Mouse (Mus musculus) liver, adult (tissue): ENCODE results near the gene Tmem204.

Experiments
- GATA4 ChIP-seq: IDR thresholded peaks from 2 replicates; pipeline ENCODE4 v1.6.1; 2014; ENCODE audit warnings: mild to moderate bottlenecking, low read length; ENCODE audit not compliant: insufficient replicate concordance

Tmem204 gene

GRCm38 (mm10) chr17:25065189-25065588 is 18.2 kb downstream of the Tmem204 start:
- TF ChIP-seq GATA4, result no peak

DNA sequence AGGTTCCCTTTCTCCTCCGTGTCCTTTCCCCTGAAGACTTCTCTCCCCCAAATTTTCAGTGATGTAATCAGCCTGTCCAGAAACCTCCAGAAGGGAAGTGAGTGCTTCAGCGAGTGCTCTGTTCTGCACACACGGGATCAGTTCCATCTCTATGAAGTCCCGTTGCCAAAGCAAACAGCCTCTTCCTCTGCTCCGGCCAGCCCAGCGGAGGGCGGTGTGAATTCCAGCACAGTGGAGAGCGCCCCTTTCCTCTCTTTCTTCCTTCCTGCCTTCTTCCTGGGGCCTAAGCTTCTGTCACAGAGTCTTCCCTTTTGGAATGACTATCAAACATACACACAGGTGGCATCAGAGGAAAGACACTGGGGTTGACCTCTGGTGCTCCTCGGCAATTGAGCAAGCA is 19.0 kb downstream of the Tmem204 start:
- TF ChIP-seq GATA4, result peak; percentile 76; the same call in 1 of the 2 replicates

GRCm38 (mm10) chr17:25063872-25064271 is 19.5 kb downstream of the Tmem204 start:
- TF ChIP-seq GATA4, result 0 out of 2 replicates have a peak, but pooled peaks have one; percentile 29

DNA sequence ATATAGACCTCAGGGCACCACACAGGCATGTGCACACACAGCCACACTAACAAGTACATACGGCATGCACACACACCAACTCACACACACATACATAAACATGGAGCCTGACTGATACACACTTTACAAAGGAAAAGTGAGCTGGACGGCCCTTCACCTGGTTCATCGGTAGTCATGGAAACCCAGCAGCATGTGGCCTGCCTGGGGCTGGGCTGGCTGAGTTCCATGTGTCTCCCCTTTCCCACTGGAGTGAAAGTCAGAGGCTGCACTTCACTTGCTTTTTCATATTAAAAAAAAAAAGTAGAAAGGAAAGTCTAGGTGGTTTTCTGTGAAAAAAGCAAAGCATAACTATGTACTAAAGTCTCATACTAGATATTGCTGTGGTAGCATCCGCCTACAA is 20.1 kb downstream of the Tmem204 start:
- TF ChIP-seq GATA4, result no peak

GRCm38 (mm10) chr17:25057041-25057440 is 26.4 kb downstream of the Tmem204 start:
- no peak for TF ChIP-seq GATA4

GRCm38 (mm10) chr17:25053274-25053673 is 30.1 kb downstream of the Tmem204 start:
- TF ChIP-seq GATA4, result no peak

DNA sequence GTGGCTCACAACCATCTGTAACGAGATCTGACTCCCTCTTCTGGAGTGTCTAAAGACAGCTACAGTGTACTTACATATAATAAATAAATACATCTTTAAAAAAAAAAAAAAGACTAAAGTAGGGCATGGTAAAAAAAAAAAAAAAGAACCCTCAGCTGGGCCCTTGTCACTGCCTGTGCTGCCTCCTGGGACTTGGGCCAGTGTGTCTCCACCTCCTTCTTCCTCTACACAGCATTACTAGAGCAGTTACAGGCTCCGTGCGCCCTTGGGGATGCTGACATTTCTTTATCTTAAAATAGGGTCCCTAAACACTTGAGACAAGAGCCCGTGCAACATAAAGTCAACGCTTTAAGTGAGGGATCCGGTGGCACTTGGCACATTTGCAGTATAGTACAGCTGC is 36.2 kb downstream of the Tmem204 start:
- TF ChIP-seq GATA4, result no peak

GRCm38 (mm10) chr17:25045281-25045680 is 38.1 kb downstream of the Tmem204 start:
- no peak for TF ChIP-seq GATA4

DNA sequence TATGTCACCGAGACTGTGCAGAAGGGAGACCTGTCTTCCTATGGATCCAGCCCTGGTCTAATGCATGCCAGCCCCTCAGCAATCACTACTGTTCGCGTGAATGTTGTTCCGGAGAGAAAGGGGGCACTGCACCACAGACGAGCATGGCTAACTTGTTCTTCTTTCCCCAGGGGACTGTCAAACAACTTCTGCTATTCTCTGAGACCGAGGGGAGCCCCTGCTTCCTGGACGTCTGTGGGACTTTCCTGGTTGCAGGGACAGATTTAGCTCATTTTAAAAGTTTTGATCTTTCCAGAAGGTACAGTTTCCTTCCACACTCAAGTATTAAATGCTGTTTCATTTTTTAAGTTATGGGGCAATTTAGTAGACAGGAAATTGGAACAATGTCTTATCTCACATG is 38.5 kb downstream of the Tmem204 start:
- no peak for TF ChIP-seq GATA4

DNA sequence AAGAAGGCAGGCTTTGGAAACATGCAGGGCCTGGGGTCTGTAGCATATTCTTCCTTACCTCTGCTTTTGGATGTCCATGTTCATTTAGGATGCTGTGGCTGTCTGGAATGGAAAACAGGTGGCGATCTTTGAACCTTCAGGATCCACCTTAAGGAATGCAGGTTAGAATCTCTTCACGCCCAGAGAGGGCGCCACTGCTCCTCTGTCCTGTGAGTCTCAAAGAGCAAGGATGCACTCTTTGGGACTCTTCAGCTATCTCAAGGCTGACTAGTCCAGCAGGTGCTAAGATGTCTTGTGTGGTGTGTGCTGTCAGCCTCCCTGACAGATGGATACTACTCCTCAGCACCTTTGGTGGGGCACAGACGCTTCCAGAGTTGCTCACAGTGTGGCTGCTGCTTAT is 47.2 kb downstream of the Tmem204 start:
- no peak for TF ChIP-seq GATA4

DNA sequence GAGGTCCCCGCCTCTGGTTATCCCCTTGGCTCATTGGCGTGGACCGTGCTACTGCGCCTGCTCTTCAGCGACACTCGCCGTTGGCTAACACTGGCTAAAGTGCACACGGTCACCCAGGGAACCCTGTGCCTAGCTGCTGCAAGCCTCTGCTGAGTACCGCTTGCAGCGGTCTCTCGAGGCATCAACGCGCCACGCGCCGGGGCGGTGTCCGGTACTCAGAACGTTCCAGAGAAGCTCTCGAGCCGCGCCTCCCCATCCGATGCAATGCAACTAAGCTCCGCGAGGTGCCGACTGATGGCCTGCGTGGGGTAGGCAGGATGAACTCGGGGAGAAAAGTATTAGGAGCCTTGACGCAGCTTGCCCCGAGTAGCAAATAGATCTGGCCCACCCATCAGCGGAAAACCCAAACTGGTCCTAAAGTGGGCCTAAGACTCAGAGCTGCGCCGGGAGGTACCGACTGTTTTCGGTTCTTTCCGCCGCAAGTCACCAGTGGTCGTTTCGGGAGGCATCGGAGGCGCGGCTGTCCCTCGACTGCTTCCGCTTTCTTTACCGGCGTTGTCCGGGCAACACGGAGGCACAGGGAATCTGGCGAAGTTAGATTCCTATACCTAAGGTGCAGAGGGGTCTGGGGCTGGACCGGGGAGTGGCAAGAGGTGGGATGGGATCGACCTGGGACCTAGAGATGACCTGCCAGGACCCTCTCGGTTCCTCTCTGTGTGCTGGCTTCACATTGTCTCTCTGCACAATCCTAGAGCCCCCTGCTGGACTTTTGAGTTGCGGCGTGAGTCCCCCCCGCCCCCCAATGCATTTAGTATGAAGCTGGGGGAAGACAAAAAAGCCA is 66.9 kb downstream of the Tmem204 start:
- TF ChIP-seq GATA4, result no peak

DNA sequence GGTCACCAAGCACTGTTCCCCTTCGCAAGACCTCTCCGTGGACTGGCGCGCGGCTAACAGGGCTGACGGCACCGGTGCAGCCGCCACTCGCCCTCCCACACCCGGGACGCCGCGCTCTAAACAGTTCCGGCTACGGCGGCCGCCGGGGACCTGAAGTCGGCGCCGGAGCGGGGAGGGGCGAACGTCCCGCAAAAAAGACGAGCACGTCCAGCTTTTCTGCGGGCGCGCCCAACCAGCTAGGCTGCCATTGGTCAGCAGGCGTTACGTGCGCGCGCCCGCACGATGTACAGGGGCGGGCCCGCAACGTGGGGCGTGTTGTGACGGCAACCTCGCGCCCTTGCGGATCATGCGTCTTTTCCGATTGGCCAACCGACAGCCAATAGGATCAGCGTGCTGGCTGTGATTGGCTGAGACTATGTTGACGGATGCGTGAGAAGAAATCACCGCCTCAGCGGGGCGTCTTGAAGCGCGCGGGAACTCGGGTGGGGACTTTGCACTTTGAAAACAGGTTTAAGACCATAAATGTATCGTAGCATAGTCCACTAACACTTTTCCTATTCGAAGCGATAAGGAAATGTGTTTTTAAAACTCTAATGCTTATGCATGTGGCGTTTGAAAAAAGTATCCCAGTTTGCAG is 67.6 kb downstream of the Tmem204 start, which contains the start of the genes Cramp1l and Ift140:
Gene Cramp1l (minus strand): TSS at position 134 of the 637 bp plus-strand sequence.
Gene Ift140 (plus strand): TSS at position 431 of the 637 bp plus-strand sequence.
- no peak; the same call in 1 of the 2 replicates for TF ChIP-seq GATA4

GRCm38 (mm10) chr17:25014841-25015570 is 68.4 kb downstream of the Tmem204 start:
- no peak for TF ChIP-seq GATA4

DNA sequence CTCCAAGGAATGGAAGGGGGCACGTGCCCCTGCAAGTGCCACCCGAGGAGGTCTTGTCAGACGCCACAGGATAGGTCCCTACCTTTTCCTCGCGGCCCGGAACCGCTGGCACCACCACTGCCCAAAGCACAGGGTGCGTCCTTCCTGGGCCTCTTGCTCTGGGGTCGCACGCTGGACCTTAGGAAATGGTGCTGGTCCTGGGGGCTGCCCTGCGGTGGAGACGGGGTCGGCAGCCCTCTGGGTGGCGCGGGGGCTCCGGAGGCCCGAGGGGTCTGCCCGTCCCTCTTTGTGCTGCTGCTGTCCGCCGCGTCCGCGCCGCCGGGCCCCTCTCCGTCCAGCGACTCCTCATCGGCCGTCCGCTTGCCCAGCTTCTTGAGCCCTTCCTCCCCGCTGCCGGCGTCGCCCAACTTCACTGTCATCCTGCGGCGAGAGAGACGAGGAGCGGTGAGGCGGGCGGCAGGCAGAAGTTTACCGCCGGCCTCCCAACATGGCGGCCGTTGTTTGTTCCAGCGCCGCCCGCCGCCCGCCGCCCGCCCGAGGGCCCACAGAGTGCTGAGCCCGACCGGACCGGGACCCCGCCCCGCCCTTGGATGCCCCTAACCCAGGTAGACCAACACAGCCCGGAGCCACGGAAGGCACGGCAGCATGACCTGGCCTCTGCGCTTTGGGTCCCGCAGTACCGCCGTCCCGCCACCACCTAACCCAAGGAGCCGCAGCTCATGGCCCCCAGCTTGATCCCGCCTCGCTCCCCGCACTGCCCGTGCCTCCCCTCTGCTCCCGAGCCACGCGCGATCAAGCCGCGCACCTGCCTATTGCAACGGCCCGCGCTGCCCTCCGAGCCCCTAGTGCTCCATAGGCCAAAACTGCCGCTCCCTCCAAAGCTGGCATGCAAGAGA is 69.5 kb downstream of the Tmem204 start:
- TF ChIP-seq GATA4, result no peak
